Mouse (Mus musculus) CD4-positive naive resting alpha-beta T cell, adult 57 days (primary cell): ENCODE results near the gene Bnip2. TPM values are rescaled to one million over a fixed set of nuclear protein-coding genes. Genes with fewer than 3 reads are reported as not detected.

Experiments
- total RNA-seq: library from RNA; stranded (reverse); gene quantifications from one replicate; pipeline ENCODE4 v1.2.4, GENCODE M21; 2023

Gene Bnip2
- 64.9 TPM for total RNA-seq

DNA sequence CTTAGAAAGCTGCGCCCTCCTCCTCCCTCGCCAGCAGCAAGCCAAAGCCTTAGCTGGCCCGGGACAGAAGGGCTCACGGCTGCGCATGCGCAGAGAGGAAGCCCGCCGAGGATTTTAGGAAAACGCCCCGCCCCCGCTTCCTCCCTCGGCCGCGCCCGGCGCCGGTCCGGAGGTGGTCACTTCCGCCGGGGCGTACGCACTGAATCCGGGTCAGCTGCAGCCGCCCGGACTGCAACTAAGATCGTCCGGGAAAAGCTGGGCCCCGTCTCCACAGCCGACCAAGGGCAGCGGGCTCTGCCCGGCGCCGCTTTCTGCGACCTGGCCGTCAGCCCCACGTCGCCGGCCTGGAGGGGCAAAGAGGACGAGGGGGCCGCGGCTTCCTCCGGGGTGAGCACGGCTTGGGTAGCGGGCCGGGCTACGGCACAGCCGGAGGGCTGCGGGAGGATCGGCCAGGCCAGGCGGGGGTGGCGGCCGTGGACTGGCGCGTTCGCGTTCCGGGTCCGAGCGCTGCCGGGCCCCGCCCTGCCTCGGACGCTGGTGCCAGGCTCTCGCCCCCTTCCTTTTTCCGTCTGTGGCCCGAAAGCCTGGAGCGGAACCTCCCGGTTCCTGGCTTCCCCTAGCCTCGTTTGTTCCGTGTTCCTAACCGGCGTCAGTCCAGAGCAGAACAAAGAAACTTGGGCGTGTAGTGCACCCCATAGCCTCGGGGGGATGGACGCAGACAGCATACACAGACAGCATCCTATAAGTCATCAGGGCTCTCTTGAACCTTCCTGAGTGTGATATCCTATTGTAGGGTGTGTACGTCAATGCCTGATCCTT lies at the start of gene Bnip2:
Gene Bnip2 (plus strand): TSS at position 164 of the 819 bp plus-strand sequence.

DNA sequence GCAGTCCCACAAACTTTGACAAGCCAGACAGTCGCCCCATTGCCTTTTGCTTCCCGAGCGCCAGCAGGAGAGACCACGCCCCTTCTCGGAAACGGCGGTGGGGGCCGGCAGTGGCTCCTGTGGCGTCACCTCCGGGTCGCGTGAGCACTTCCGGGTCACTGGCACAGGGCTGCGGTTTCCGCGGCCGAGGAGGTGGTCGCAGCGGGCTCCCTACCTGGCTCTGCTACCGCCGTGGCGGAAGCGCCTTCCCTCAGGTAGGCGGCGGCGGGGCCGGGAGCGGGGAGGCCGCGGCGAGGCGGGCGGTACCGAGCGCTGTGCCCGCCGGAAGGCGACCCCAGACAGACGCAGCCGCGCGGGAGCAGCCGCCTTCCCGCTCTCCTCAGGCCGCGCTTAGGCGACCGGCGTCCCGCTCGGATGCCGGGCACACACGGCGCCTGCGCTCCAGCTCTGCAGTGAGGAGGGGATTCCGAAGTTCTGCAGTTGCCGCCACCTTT lies 23.2 kb downstream of the Bnip2 start, which contains the start of gene Gtf2a2:
Gene Gtf2a2 (plus strand): TSS at position 143 of the 494 bp plus-strand sequence.

DNA sequence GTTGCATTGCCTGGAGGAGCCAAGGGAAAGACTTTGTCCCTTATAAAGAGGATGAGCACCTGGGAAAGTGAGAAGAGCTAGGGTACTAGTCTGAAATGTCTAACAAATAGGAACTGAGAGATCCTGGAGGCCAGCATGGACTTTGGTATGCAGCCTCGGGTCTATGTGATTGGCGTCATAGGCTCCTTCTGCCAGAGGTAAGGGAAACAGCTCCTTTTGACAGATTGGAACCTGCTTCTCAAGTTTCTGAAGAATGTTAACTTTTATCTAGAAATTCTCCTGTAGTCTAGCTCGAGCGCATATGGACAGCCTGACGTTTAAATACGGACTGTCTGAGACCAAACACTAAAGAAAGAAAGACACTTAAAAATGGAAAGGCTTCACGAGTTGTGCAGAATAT lies 48.7 kb downstream of the Bnip2 start, which contains the start of gene Gcnt3:
Gene Gcnt3 (minus strand): TSS at position 101 of the 400 bp plus-strand sequence.

Other genes with a start within 250 kb of the Bnip2 start
- not detected for gene Foxb1, start 228.5 kb upstream of the Bnip2 start, total RNA-seq
- gene Gtf2a2, start 23.1 kb downstream of the Bnip2 start, total RNA-seq: 114 TPM
- not detected for gene Gcnt3, start 48.6 kb downstream of the Bnip2 start, total RNA-seq
- gene Fam81a, start 153.1 kb downstream of the Bnip2 start, total RNA-seq: not detected
- 10.2 TPM for gene Myo1e, start 217.9 kb downstream of the Bnip2 start, total RNA-seq